Mouse (Mus musculus): ENCODE measurements around the gene Wwox.
A peak's percentile ranks its signal among the peaks of the same experiment; 100 is the strongest.

The Wwox gene

DNA sequence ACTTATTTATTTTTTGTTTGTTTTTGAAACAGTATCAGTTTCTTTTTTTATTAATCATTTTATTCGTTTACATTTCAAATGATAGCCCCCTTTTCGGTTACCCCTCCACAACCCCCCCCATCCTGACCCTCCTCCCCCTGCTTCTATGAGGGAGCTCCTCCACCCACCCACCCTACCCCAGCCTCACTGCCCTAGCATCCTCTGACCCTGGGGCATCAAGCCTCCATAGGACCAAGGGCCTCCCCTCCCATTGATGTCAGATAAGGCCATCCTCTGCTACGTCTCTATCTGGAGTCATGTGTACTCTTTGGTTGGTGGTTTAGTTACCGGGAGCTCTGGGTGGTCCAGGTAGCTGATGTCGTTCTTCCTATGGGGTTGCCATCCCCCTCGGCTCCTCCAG lies 109.4 kb downstream of the Wwox start:
- no peak for DNase-seq

- no peak for DNase-seq
Measured at GRCm38 (mm10) chr8:114550029-114550428, 110.6 kb downstream of the Wwox start.

- no peak for DNase-seq
Measured at GRCm38 (mm10) chr8:114552606-114553005, 113.2 kb downstream of the Wwox start.

GRCm38 (mm10) chr8:114554966-114555365 lies 115.5 kb downstream of the Wwox start:
- no peak for DNase-seq

DNA sequence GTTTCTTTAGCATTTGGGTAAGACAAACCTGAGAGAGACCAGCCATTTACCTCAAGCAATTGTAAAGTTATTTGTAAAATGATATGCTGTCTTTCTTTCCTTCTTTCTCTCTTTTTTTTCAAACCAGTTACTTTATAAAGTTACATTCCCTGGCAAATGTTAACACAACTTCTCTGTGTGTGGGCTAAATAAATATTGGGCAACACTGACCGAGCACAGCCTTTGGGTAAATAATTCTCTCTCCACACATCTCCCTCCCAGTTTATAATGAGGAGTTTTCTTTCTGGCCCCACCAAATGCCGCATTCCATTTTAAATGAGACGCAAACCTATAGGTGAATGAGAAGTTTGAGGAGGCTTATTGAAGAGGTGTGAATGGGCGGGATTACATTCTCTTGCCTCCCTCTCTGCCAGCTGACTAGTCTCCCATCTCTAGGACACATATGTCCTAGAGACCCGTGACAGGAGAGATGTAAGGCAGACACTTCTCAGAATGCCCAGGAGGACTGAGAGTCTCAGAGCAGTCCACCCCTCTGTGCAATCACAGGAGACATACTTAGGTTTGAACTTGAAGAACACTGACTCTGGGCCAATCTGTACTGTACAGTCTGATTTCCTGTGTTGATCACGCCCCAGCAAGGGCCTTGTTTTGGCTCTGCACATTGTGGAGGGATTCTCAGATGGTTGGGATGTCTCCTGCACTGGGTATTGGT lies 116.2 kb downstream of the Wwox start:
- peak in 1 of 2 experiments; percentile 23 for DNase-seq

DNA sequence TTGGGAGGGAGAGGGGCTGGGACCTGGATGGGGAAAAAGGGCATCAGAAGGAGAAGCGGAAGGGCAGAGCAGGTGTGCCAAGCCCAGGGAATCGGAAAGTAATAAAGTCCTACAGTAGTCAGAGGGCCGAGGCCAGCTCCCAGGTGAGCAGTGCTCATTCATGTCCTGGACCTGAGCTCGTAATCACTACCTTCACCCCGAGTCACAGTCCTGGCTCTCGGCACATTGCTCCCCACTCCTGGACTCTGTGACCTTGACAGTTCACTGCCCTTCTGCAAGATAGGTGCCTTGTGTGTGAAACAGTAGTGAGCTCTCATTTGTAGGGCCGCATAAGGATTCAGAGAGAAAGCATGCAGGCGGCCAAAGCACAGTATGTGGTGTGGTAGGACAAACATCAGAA lies 121.7 kb downstream of the Wwox start:
- DNase-seq: no peak

DNA sequence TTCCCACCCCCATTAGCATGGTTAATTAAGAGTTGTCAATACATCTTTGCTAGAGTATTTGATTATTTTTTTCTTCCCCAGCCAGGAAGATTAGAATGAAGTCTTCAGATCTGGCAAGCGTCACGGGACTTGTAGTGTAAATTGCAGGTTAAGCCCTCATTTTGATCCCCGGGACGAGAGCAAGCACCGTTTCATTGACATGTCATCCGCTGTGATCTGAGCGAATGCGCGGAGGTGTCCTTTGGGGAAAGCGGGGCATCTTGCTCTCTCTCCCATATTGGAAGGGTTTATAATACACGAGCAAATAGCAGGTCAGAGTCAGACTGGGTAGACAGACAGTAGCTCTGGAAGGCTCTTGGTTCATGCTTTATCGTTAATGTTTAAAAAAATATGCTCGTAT lies 123.0 kb downstream of the Wwox start:
- DNase-seq: no peak

- no peak for DNase-seq
Measured at GRCm38 (mm10) chr8:114563361-114563760, 123.9 kb downstream of the Wwox start.

GRCm38 (mm10) chr8:114564036-114564435 lies 124.6 kb downstream of the Wwox start:
- no peak for DNase-seq

- DNase-seq: peak; percentile 50 to 55
Measured at GRCm38 (mm10) chr8:114568531-114569166, 129.2 kb downstream of the Wwox start.

DNA sequence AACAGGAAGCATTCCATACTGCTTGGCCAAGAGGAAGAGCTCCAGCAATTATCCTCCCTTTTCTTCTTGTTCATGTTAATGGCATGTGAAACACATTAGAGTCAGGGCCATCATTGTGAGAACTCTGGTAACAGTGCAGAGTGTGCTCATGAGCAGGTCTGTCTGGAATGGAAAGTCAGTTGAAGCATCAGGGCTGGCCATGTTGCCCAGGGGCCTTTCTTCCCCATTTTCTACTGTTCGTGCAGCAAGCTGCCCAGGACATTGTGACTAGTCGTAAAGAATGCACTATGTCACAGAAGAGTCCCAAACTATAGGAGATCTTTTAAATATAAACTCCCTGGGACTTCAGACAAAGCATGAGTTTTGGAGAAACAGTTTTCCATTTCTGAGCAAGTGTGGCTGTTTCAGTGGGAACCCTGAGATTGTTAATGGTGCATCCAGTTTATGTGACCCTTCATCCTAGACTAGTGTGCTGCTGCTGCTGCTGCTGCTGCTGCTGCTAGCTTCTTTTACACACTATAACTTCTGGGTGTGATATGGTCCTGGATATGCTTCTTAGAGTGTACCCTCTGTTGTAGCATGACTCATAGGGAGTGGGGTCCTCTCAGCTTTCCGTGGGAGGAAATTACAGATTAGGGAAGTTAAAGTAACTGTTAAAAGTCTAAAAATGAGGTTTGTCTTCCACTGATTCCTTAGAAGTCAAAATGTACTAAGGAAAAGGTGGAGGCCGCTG lies 133.7 kb downstream of the Wwox start:
- DNase-seq: no peak

GRCm38 (mm10) chr8:114573747-114574093 lies 134.3 kb downstream of the Wwox start:
- no peak for DNase-seq

DNA sequence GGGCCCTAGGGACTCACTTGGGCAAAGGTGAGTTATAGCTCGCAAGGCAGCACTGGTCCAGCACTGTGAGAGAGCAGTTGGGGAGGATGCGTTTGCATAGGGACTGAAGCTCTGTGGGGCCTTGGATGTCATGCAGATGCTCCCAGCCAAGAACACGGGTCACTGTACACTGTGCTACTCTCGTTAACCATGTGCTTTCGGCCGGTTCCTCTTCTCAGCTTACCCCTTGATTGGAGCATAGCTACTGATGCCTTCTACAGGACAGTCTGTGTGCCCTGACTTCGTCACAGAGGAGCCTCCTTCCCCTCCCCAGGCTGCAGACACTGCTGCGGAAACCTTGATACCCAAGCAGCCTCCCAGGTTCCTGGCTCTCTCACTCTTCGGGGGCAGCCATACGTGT lies 139.8 kb downstream of the Wwox start:
- no peak for DNase-seq

- DNase-seq: no peak
Measured at GRCm38 (mm10) chr8:114580684-114581083, 141.2 kb downstream of the Wwox start.

DNA sequence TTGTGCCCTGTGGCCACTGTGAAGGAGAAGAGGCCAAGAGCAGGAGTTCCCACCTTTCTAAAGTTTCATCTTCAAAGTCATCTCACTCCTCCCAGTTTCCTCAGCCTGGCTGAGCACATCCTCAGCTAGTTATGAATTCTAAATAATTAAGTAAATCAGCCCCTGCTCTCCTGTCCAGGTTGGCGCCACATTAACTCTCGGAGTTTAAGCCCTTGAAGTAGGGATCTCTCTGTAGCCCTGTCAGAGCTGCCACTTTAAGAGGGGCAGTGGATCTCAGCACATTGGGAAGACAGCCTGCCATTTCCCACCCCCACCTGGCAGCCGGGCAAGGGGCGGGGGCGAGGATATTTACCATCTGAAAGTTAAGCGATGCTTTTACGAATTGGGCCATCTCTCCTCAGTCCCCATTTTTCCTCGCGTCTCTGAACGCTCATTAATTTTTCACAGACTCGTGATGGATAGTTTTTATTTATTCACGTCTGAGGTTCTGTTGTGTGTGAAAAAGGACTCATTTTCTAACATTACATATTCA lies 150.9 kb downstream of the Wwox start:
- no peak for DNase-seq

DNA sequence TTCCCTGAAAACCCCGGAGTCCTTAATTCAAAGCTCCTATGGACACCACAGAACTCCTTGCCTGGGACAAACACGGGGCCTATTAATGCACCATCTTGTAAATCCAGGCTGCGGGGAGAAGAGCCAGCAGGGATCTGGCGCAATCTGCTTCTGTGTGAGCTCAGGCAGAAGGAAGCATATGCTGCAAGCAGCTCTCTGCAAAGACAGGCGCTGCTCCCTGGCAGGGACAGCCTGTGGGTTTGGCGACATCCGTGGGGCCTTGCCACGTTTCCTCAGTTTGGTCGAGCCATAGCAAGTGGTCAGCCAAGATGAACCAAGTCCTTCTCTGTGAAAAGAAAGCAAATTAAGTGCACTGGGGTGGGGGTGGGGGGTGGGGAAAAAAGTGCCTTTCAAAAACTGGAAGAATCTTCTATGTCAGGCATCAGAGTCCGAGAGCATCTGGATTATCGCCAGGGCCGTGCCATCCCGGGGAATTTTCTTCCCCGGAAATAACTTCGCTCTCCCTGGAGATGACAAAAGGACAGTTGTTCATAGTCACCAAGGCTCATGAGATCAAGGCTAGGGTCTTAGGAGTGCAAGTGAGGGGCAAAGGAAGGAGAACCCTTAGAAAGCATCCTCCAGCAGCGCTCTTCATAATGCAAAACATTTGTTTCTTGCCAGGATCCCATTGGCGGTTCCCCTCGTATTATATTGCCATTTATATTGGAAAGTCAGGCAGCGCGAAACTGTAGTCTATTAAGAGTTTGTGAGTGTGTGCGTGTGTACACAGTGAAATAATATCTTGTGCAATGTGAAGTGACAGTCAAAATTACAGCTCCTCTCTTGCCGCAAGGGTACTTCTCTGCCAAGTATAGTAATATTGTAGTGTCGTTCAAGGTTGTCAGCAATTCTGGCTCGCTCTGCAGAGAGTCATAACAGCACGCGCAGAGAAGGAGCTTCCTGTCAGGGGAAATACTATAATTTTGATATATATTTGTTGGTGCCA lies 152.1 kb downstream of the Wwox start:
- peak; percentile 39 to 40 for DNase-seq

DNA sequence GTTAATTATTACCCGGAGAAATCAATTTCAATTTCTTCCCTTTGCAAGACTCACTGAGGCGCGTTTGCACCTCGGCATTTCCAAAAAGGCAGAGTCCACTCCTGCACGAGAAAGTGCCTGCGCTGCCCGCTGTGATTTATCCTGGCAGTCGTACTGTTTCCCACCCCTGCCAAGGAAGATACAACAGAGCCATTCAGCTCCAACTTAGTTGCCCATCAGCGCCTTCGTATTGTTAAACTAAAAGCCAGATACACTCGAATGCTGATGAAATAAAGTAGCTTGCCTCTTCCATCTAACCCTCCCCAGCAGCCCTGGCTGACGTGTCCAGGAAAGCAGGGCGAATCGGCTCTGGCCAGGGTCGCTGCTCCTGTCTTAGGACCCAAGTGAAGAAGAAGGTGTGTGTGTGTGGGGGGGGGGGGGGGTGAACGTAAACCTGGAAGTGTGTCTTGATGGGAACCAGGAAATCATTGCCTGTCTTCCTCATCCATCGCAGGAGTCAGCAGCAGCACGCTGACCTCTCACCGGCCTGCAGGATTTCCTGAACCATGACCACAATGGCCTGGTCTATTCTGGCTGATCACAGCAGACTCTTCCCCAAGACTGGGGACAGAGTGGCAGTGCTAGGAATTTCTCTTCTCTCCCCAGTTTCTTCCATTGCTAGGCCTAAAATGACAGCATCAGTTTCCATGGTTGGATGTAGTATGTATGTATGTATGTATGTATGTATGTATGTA lies 154.1 kb downstream of the Wwox start:
- DNase-seq: no peak

- DNase-seq: no peak
Measured at GRCm38 (mm10) chr8:114594811-114595210, 155.4 kb downstream of the Wwox start.

DNA sequence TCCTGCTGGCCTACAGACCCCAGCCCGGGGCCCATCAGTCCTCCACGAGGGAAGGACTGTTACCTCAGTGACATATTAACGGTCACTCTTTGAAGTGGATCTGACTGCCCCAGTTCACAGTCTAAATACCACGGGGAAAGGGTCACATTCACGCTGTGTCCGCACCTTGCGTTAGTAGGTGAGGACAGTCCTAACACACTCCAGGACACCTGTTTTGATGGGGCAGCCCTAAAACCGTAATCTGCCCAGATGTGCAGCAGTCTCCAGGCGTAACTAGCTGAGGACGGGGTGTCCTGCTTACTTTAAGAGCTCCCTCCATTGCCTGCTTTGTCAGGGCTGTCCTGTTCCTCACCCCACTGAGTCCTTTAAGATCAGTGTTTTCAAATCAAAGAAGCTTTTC lies 160.1 kb downstream of the Wwox start:
- DNase-seq: no peak

DNA sequence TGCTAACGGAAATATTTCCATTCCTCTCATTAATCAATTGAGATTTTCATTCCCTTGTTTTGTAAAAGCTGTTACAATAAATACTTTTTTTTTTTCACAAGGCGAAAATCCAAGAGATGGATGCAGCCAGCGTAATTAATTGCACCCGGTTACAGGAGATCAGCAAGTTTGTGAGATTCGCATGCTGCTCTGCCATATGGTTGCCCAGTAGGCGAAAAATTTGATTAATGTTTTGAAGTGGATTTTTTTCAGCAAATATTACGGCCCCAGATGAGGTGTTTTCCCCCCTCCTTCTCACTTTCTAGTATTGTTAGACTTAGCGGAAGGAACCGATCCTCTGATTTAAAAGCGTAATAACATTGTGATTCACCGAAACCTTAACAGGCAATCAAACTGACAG lies 160.7 kb downstream of the Wwox start:
- DNase-seq: no peak

GRCm38 (mm10) chr8:114603046-114603445 lies 163.6 kb downstream of the Wwox start:
- no peak for DNase-seq

DNA sequence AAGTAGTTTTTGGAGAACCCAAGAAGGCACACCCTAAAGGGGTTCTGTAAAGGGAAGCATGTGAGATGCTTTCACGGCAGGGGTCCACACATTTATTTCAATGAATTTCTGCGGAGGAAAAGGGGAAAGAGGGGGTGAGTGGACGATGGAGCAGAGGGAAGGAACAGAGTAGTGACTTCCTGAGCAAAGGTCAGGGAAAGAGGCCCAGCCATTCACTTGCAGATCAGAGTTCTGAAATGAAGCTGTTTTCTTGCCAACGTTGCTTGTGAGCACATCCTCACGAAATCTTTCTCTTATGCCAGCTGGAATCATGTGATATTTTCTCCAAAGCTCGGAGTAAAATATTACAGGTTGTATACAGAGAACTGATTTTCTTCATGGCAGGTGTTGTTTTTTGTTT lies 164.1 kb downstream of the Wwox start:
- no peak for DNase-seq
